24 mouse cellular contexts compared by ENCODE assay signal in genomic region chr1:128762854-128763253, GRCm38 (mm10).
DNase-seq lines count a peak whose midpoint lies in the region; ATAC-seq lines count a peak whose summit lies in the region.
"Had no signal": no experiment of that assay in that cellular context is flagged by ENCODE, and none has a peak within 500 bp of the region (broad histone marks: within the 10 kb centered on the region; RNA-seq: fewer than 3 reads in every experiment).

No protein-coding gene starts in this region.

- H3K27ac ChIP-seq in kidney, embryonic 15.5 days: no peak overlapping the region
- H3K27ac ChIP-seq in neural tube, embryonic 11.5 days (ENCODE audit: low read depth, low read length): no peak overlapping the region
- H3K27ac ChIP-seq in neural tube, embryonic 15.5 days (replicated peaks): no peak overlapping the region
- H3K27ac ChIP-seq: embryonic facial prominence, embryonic 10.5 days; embryonic facial prominence, embryonic 12.5 days; forebrain, embryonic 13.5 days; forebrain, embryonic 15.5 days had no signal

- no peaks in the 10 kb centered on the region for H3K9me3 ChIP-seq in kidney, embryonic 15.5 days (replicated peaks)
- no peaks in the 10 kb centered on the region for H3K9me3 ChIP-seq in neural tube, embryonic 11.5 days (ENCODE audit: control insufficient read depth, low read length)
- no peaks in the 10 kb centered on the region for H3K9me3 ChIP-seq in neural tube, embryonic 15.5 days (replicated peaks)
- H3K9me3 ChIP-seq: embryonic facial prominence, embryonic 10.5 days; embryonic facial prominence, embryonic 12.5 days; forebrain, embryonic 13.5 days; forebrain, embryonic 15.5 days had no signal

- no peaks in the 10 kb centered on the region for H3K4me1 ChIP-seq in kidney, embryonic 15.5 days
- H3K4me1 ChIP-seq in neural tube, embryonic 11.5 days (ENCODE audit: control insufficient read depth, insufficient read depth, low read length): no peaks in the 10 kb centered on the region
- no peaks in the 10 kb centered on the region for H3K4me1 ChIP-seq in neural tube, embryonic 15.5 days
- H3K4me1 ChIP-seq: embryonic facial prominence, embryonic 12.5 days had no signal

- H3K27me3 ChIP-seq in kidney, embryonic 15.5 days: no peaks in the 10 kb centered on the region
- H3K27me3 ChIP-seq in neural tube, embryonic 11.5 days (ENCODE audit: control insufficient read depth, insufficient read depth, low read length): no peaks in the 10 kb centered on the region
- 0 out of 2 replicates have a peak, but pooled peaks cover 4% of the 10 kb centered on the region for H3K27me3 ChIP-seq in neural tube, embryonic 15.5 days (replicated peaks)
- H3K27me3 ChIP-seq: CH12.LX; embryonic facial prominence, embryonic 12.5 days; forebrain, embryonic 13.5 days; forebrain, embryonic 15.5 days had no signal

- WGBS in kidney, embryonic 15.5 days: 45% methylated on average over 4 of the region's 4 CpGs
- WGBS in neural tube, embryonic 11.5 days: 43% methylated on average over 4 of the region's 4 CpGs
- WGBS in neural tube, embryonic 15.5 days: 25% methylated on average over 4 of the region's 4 CpGs

- H3K4me2 ChIP-seq in kidney, embryonic 15.5 days: no peak overlapping the region
- H3K4me2 ChIP-seq in neural tube, embryonic 11.5 days (ENCODE audit: low read depth): no peak overlapping the region
- no peak overlapping the region for H3K4me2 ChIP-seq in neural tube, embryonic 15.5 days
- H3K4me2 ChIP-seq: embryonic facial prominence, embryonic 12.5 days; forebrain, embryonic 13.5 days; forebrain, embryonic 15.5 days had no signal

- no peaks in the 10 kb centered on the region for H3K36me3 ChIP-seq in kidney, embryonic 15.5 days
- no peaks in the 10 kb centered on the region for H3K36me3 ChIP-seq in neural tube, embryonic 11.5 days (ENCODE audit: control insufficient read depth, insufficient read depth, low read length)
- no peaks in the 10 kb centered on the region for H3K36me3 ChIP-seq in neural tube, embryonic 15.5 days
- H3K36me3 ChIP-seq: embryonic facial prominence, embryonic 10.5 days; embryonic facial prominence, embryonic 12.5 days; forebrain, embryonic 15.5 days; G1E had no signal

- no peak overlapping the region for H3K4me3 ChIP-seq in kidney, embryonic 15.5 days (replicated peaks)
- no peak overlapping the region for H3K4me3 ChIP-seq in neural tube, embryonic 11.5 days (ENCODE audit: low read depth, low read length)
- H3K4me3 ChIP-seq in neural tube, embryonic 15.5 days (replicated peaks): no peak overlapping the region
- H3K4me3 ChIP-seq: embryonic facial prominence, embryonic 10.5 days; embryonic facial prominence, embryonic 12.5 days; forebrain, embryonic 13.5 days; forebrain, embryonic 15.5 days had no signal

- 0 out of 2 replicates have a peak, but pooled peaks have one; percentile 40 for ATAC-seq in kidney, embryonic 15.5 days (replicated peaks; ENCODE audit: low FRiP score)
- no peak for ATAC-seq in neural tube, embryonic 11.5 days (ENCODE audit: insufficient read depth, low FRiP score, low TSS enrichment)
- no peak for ATAC-seq in neural tube, embryonic 15.5 days (ENCODE audit: low FRiP score)
- ATAC-seq: activated CD4-positive, CD25-positive, alpha-beta regulatory T cell, adult 4 months; CD4-positive, CD25-positive, alpha-beta regulatory T cell, adult 4 months; forebrain, embryonic 13.5 days; forebrain, embryonic 15.5 days; Patski had no signal

- no peak overlapping the region for H3K9ac ChIP-seq in kidney, embryonic 15.5 days
- H3K9ac ChIP-seq in neural tube, embryonic 11.5 days (ENCODE audit: low read length): no peak overlapping the region
- H3K9ac ChIP-seq in neural tube, embryonic 15.5 days (replicated peaks): no peak overlapping the region
- H3K9ac ChIP-seq: embryonic facial prominence, embryonic 12.5 days; forebrain, embryonic 13.5 days; forebrain, embryonic 15.5 days had no signal

- no peak for DNase-seq in kidney, postnatal 25 days
- DNase-seq in neural tube, embryonic 11.5 days (ENCODE audit: low spot score): peak; percentile 17
- peak; percentile 36 for DNase-seq in retina, postnatal 1 day
- DNase-seq in urinary bladder, postnatal 4 days (ENCODE audit: low spot score in 2 of 2): no peak
- DNase-seq: adrenal gland, adult 8-10 months; adrenal gland, postnatal 14 days; adrenal gland, postnatal 36 days; B cell, adult 2 months; cerebellum, adult 11-12 months; cerebellum, adult 2 months; cerebellum, adult 9-10 months; cerebellum, postnatal 10 days; cerebellum, postnatal 25 days had no signal

Comparison
In these comparisons a context has a peak if more than half of its experiments do, and no peak if none do; other contexts are left out.
1. DNase-seq: peak in neural tube, embryonic 11.5 days (single experiment) and retina, postnatal 1 day (single experiment); none in kidney, postnatal 25 days (0 of 2) and urinary bladder, postnatal 4 days (0 of 2).